Mouse (Mus musculus) frontal cortex, postnatal 14 days (tissue): ENCODE results near the gene Il1rapl1.
A peak's percentile ranks its signal among the peaks of the same experiment; 100 is the strongest.

Source experiments
- DNase-seq, 2 experiments: peaks; one replicate each; pipeline ENCODE4 v3.0.0; 2022; ENCODE audit warnings: low spot score in 2 of 2

The Il1rapl1 gene

GRCm38 (mm10) chrX:88115609-88116073, at the start of gene Il1rapl1:
Gene Il1rapl1 (minus strand): TSS chrX:88115645.
- DNase-seq: no peak

DNA sequence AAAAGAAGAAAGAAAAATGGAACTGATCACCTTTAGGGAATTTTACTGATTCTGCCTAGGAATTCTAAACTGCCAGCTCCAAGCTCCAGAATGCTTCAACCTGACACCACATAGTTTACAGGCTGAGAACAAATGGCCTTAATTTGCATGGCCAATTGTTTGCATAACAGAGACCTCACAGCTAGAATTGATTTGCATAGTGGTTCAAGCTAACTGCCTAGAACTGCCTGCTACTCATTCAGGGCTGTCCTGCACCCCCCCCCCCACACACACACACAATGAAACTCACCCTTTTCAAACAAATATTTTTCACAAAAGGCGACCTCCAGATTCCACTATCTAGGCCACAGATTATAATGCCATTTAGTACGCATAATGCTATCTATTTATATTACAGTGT, 42.6 kb upstream of the Il1rapl1 start:
- DNase-seq: no peak

- no peak for DNase-seq
Observed at GRCm38 (mm10) chrX:88125612-88126011, 10.2 kb upstream of the Il1rapl1 start.

GRCm38 (mm10) chrX:88120070-88120469, 4.6 kb upstream of the Il1rapl1 start:
- DNase-seq: no peak

- DNase-seq: no peak
Observed at GRCm38 (mm10) chrX:88117858-88118257, 2.4 kb upstream of the Il1rapl1 start.

DNA sequence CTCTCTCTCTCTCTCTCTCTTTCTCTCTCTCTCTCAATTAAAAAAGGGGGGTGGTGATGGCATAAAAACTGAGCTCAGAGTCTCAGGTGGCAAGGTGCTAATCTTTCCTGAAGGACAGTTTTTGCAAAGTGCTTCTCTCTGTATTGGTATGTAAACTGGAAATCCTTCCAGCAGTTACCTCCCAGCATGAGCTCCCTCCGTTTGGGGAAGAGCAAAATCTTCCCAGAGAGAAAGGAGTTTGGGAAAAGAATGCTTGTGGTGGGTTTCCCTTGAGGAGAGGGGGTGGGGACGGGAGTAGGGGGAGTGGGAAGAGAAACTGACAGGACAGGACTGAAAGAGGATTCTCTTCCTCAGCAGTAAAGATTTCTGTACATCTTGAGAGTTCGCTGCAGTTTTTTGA, 881 bp upstream of the Il1rapl1 start:
- no peak for DNase-seq

GRCm38 (mm10) chrX:88113561-88113960, 1.9 kb downstream of the Il1rapl1 start:
- no peak for DNase-seq

DNA sequence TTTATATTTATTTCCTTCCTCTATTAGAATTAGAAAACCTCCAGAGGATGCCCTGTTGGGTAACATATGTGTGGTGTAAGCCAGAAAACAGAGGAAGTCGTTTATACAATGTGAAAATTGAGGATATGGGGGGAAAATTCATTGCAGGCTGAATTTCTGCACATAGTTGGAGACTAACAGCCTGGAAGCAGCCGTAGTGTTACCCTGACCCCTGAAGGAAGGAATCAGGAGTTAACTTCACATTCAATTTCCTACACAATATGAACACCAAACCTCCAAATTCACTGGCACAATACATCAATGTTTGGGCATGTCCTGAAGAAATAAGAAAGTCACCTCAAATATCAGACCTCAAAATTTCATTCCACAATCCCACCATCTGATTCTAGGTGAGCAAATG, 3.2 kb downstream of the Il1rapl1 start:
- DNase-seq: no peak

GRCm38 (mm10) chrX:88109733-88110132, 5.7 kb downstream of the Il1rapl1 start:
- DNase-seq: no peak

- DNase-seq: no peak
Observed at GRCm38 (mm10) chrX:88093936-88094569, 21.4 kb downstream of the Il1rapl1 start.

- DNase-seq: no peak
Observed at GRCm38 (mm10) chrX:88089873-88090272, 25.6 kb downstream of the Il1rapl1 start.

GRCm38 (mm10) chrX:88072741-88073419, 42.6 kb downstream of the Il1rapl1 start:
- no peak for DNase-seq

- no peak for DNase-seq
Observed at GRCm38 (mm10) chrX:88070368-88070767, 45.1 kb downstream of the Il1rapl1 start.

DNA sequence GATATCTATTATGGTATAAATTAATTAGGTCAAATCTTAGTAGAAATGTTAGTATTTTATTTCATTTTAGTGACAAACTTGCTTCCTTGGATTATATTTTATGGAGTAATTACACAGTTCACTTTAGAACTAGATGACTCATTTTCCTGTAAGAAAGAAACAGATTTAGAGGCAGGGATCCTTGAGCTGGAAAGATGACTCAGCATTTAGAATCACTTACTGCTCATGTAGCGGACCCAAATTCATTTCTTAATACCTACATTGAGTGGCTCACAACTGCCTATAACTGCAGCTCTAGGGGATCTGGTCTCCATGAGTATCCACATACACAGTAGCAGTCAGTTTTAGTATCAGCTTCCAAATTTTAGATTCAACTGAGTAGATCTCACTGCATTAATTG, 71.9 kb downstream of the Il1rapl1 start:
- DNase-seq: no peak

DNA sequence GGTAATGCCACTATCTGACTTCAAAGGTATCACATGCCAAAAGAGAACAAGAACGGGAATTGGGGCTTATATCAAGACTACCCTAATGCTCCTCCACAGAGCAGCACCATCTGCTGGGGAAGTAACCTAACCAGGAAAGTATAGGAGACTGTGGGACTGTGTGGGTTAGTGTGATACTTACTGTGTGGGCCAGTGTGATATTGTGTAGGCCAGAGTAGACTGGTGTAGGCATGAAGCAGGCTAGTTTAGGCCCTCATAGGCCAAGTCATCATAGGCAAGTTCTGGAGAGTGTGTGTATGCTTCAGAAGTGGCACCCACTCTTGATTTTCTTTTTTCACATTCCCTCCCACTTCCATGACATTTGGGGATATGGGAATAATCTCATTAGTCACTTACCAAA, 76.5 kb downstream of the Il1rapl1 start:
- DNase-seq: no peak

- DNase-seq: no peak
Observed at GRCm38 (mm10) chrX:87897172-87897571, 218.3 kb downstream of the Il1rapl1 start.

DNA sequence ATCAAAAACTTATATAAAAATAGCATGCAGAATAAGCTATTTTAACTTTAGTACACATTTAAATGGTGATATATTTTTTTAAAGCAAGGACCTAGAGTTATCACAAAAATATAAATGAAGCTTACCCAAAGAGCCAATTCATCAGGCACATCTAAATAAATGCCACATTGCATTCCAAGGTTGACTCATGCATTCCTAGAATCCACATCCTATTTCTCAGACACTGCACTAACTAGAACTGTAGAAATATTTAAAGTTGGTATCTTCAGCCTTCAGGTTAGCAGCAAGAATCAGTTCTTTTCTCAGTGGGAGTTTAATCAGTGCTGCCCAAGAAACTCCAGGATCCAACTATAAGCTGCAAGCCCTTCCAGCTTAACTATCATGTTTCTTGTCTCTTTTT, 223.5 kb downstream of the Il1rapl1 start:
- DNase-seq: no peak

DNA sequence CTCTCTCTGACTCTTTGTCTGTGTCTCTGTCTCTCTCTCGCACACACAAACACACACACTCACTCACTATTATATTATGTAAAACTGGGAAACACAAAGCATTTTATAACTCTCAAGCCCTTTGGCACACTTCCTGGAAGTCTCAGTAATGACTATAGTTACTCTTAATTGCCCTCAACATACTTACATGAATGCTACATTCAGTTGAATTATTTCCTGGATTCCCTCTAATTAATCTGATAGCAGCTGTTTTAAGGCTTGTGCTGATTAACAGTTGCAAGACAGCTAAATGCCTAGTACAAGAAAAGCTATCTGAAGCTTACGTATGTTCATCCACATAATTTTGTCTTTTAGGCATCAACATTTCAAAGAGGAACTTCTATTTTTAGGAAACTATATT, 261.3 kb downstream of the Il1rapl1 start:
- no peak for DNase-seq

DNA sequence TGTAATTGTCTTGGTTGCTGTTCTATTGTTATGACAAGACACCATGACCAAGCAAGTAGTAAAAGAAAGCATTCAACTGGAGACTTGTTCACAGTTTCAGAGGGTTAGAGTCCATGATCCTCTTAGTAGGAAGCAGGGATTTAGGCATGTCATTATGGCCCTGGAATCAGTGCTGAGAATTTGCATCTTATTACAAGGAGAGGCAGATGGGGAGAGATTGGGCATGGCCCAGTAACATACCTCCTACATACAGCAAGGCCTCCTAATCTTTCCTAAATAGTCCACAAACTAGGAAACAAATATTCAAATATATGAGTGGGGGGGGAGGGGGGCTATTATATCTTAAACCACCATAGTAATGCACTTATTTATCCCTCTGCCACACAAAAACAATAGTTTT, 301.6 kb downstream of the Il1rapl1 start:
- DNase-seq: no peak

GRCm38 (mm10) chrX:87807717-87808116, 307.7 kb downstream of the Il1rapl1 start:
- DNase-seq: no peak

GRCm38 (mm10) chrX:87793011-87793410, 322.4 kb downstream of the Il1rapl1 start:
- no peak for DNase-seq

- DNase-seq: peak in 1 of 2 experiments; percentile 9
Observed at GRCm38 (mm10) chrX:87710589-87710988, 404.9 kb downstream of the Il1rapl1 start.

DNA sequence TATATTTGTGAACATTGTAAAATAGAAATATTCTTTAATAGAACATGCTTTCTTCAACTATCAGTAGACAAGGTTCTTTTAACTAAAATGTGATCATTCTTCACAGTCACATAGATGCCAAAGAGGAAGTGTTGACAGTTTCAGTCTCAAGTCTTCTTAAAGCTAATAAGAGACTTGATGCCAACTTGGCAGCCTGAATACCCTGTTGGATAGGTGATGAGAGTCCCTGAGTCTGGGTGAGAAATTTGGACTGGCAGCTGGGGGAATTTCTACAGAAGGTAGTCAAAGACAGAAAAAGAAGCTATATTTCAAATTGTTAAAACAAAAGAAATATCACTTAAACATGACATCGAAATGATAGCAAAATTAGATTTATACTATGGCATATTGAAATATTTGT, 451.6 kb downstream of the Il1rapl1 start:
- DNase-seq: no peak

DNA sequence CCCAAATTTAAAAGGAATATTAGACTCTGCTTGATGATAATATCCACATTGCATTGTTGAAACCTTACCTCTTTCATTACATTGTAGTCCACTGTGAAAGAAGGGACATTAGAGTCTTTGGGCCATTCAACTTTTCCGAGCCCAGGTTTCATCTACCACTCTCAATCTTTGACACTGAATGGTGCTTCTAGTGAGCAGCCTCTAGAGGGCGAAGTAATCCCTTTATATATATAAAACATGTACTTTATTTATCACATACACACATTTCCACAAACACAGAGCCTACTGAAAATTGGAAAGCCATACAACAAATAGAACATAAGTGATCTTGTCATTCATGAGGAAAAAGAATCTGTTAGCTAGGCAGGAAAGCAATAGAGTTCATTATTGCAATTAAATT, 459.8 kb downstream of the Il1rapl1 start:
- no peak for DNase-seq
